Mouse (Mus musculus) layer of hippocampus, adult 2 months (tissue): Measurements from ENCODE around the gene Hmcn2. TPM values are rescaled to one million over a fixed set of nuclear protein-coding genes. Genes with fewer than 3 reads are reported as not detected.

Experiments used
- DNase-seq, 2 experiments: peaks; one replicate each; pipeline ENCODE4 v3.0.0; 2022; ENCODE audit warnings: low spot score in 2 of 2
- H3K27ac ChIP-seq: fragments of 200-600 bp; 2 replicates; pipeline ENCODE4 v1.8.1; 2022
- H3K4me3 ChIP-seq: fragments of 200-600 bp; 2 replicates; pipeline ENCODE4 v1.8.1; 2022; ENCODE audit warnings: mild to moderate bottlenecking
- CTCF ChIP-seq: fragments of 200-600 bp; conservative IDR thresholded peaks from 2 replicates; pipeline ENCODE4 v1.8.1; 2022; ENCODE audit warnings: antibody characterized with exemption, mild to moderate bottlenecking, moderate library complexity
- total RNA-seq, 2 experiments: library from RNA; stranded (reverse); gene quantifications; 2 replicates each; pipeline ENCODE4 v1.2.3; 2021

Gene Hmcn2
- total RNA-seq, 2 experiments from 2014 or later, result 0.32 to 0.51 TPM

DNA sequence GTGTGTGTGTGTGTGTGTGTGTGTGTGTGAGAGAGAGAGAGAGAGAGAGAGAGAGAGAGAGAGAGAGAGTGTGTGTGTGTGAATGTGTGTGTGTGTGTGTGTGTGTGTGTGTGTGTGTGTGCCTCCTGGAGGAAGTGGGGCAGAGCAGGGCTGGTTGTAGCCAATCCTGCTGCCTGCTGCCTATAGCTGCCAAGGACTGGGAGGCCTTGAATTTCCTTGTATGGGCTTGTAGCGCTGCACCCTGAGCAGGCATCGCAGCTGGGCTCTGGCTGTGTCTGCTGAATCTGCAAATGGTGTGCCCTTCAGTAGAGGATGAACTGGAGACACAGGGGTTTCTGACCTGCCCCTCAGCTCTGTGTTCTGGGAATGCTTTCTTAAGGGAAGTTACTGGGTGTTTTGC is 3.9 kb downstream of the Hmcn2 start:
- no peak for DNase-seq
- H3K4me3 ChIP-seq, result no peak overlapping the region
- no peak overlapping the region for H3K27ac ChIP-seq
- no peak for TF ChIP-seq CTCF

DNA sequence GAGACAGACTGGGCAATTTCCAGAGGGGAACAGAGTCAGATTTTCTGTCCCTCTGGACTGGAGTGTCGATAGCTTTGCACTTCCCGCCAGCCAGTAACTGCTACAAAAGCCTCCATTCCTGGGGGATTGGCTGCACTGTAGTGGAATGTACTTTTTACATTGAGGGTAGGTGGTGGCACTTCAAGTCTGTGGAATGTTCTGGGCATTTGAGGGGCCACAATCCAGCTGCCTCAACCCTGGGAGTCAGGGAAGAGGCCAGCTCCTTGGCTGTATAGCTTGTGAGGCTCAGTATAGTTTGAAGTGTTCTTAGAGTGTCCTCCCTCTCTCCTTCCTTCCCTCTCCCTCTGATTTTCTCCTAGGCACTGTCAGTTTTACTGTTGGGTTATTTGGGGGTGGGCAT is 5.0 kb downstream of the Hmcn2 start:
- H3K4me3 ChIP-seq, result no peak overlapping the region
- DNase-seq, result no peak
- H3K27ac ChIP-seq, result no peak overlapping the region
- no peak for TF ChIP-seq CTCF

DNA sequence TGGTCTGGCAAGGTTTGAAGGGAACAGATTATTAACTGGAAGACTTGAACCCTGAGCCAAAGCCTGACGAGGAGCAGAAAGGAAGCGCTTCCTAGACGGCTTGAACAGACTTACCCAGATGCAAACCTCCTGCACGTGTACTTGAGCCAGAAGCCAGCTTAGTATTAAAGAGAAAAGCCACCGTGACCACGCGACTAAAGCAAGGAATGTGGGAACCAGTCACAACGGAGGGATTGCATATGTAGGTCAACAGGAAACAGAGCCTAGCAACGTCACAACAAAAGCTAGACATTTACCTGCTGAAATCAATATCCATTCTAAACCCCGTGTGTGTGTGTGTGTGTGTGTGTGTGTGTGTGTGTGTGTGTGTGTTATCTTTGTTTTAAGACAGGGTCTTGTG is 13.0 kb downstream of the Hmcn2 start:
- no peak overlapping the region for H3K27ac ChIP-seq
- DNase-seq, result no peak
- no peak for TF ChIP-seq CTCF

DNA sequence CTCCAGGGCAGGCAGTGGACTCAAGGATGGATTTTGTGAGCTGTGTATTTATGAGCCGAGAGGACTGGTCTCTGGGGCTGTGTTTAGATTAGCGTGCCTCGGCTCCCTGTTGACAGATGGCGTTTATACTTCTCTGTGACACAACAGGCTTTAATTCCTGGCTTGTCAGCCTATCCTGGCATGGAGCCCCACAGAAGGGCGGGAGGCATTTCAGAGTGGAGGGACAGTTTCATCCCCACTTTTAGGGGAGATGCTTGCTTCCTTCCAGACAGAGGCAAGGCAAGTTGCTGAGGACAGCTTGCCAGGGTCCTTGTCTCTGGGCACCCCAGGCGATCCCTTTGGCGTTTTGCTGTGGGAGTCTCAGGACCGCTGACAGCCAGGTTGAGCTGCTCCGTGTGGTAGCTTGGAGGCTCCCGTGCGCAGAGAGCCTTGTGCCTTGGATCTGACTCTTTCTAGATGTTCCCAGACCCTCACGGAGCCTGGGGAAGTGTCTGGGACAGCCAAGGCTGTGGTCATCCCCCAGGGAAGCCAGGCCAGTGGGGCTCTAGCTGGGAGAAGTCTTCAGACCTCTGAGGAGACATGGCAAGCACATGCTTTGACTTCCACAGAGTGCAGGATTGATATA is 23.6 kb downstream of the Hmcn2 start:
- Histone ChIP-seq H3K4me3 (no peak overlapping the region), H3K27ac (no peak overlapping the region)
- peak in 1 of 2 experiments; percentile 30 for DNase-seq
- no peak for TF ChIP-seq CTCF

More for the DNA sequence above, 13.0 kb downstream of the Hmcn2 start:
- no peak overlapping the region for H3K4me3 ChIP-seq

GRCm38 (mm10) chr2:31339826-31340225 is 25.6 kb downstream of the Hmcn2 start:
- H3K27ac ChIP-seq, result no peak overlapping the region
- H3K4me3 ChIP-seq, result no peak overlapping the region
- DNase-seq, result no peak
- TF ChIP-seq CTCF, result no peak

GRCm38 (mm10) chr2:31341726-31342535 is 27.7 kb downstream of the Hmcn2 start:
- no peak for TF ChIP-seq CTCF
- H3K27ac ChIP-seq, result no peak overlapping the region
- H3K4me3 ChIP-seq, result no peak overlapping the region

DNA sequence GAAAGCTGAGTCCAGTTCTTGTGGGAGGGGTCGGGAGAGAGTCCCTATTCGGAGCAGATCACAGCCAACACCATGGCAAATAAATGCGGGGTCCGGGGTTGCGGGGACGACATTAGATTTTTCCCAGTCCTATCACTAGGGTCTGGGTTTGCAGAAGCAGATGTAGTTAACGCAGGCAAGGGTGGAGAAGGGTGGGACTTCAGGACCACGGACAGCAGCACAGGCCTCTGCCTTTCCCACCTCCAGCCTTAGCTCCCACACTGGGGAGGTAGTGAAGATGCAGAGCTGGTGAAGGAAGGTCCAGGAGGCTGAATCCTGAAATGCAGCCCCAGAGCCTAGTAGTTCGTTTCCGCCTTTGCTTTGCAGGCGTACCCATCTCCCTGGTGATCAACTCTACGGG is 31.9 kb downstream of the Hmcn2 start:
- no peak for DNase-seq

More at GRCm38 (mm10) chr2:31341726-31342535, 27.7 kb downstream of the Hmcn2 start:
- no peak for DNase-seq

GRCm38 (mm10) chr2:31348373-31348772 is 34.2 kb downstream of the Hmcn2 start:
- no peak overlapping the region for H3K27ac ChIP-seq
- TF ChIP-seq CTCF, result no peak
- no peak overlapping the region for H3K4me3 ChIP-seq
- DNase-seq, result peak in 1 of 2 experiments; percentile 27

More for the DNA sequence above, 31.9 kb downstream of the Hmcn2 start:
- Histone ChIP-seq H3K4me3 (no peak overlapping the region), H3K27ac (no peak overlapping the region)
- TF ChIP-seq CTCF, result no peak

GRCm38 (mm10) chr2:31348850-31349249 is 34.6 kb downstream of the Hmcn2 start:
- no peak overlapping the region for H3K27ac ChIP-seq
- TF ChIP-seq CTCF, result no peak
- DNase-seq, result no peak

GRCm38 (mm10) chr2:31356771-31357170 is 42.6 kb downstream of the Hmcn2 start:
- no peak for TF ChIP-seq CTCF
- DNase-seq, result no peak

More at GRCm38 (mm10) chr2:31348850-31349249, 34.6 kb downstream of the Hmcn2 start:
- H3K4me3 ChIP-seq, result no peak overlapping the region

DNA sequence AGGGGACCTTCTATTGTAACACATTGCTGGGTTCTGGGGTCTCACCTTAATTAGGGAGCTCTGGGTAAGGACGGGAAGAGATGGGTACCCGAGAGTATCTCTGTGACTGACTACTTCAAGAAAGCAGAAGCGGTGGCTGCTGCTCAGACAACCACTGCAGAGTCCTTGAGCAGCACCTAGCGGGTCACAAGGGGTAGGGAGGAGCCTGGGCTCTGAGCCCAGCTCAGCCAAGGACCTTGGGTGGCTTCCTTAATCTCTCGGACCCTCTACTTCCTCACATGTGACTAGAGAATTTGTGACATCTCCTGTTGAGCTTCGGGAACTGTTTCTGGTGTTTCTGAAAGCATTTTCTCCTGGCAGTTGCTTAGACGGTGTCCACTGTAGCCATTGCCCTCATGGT is 45.1 kb downstream of the Hmcn2 start:
- Histone ChIP-seq H3K4me3 (no peak overlapping the region), H3K27ac (no peak overlapping the region)
- TF ChIP-seq CTCF, result no peak
- no peak for DNase-seq

More at GRCm38 (mm10) chr2:31356771-31357170, 42.6 kb downstream of the Hmcn2 start:
- no peak overlapping the region for H3K4me3 ChIP-seq
- H3K27ac ChIP-seq, result no peak overlapping the region

DNA sequence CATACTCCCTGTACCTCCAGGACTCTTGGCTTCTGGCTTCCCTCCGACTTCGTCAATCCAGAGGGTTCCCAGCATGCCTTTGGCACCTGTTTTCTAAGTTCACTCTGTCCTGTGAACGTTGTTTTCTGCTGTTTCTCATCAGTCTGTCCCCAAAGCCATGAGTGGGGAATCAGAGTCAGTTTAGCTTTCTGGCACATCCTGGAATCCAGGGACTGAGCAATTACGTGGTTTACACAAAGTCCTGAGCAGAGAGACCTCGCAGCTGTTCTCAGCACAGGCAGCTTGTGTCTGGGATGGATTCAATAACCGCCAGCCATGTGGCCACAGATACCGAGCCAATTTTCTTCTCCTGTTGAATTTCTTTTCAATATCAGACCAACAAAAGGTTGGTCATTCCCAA is 53.0 kb downstream of the Hmcn2 start:
- Histone ChIP-seq H3K27ac (no peak overlapping the region), H3K4me3 (no peak overlapping the region)
- no peak for TF ChIP-seq CTCF
- DNase-seq, result no peak

DNA sequence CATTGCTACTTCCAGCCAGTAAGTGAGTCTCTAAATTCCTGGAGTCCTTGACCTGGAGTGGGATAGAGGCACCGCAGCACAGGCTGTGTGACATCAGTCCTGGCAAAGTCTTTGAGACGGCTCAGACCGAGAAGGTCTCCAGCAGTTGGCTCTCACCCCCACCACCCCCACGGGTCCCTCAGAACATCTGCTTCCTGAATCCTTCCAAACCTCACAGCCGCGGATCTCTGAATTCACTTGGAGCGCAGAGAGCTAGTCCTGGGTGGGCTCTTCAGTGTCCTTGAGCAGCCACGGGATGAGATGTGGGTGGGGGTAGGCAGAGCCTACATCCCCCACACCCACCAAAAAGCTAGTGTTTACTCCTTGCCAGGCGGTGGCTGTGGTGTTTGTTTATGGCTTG is 57.2 kb downstream of the Hmcn2 start:
- TF ChIP-seq CTCF, result no peak
- no peak for DNase-seq
- Histone ChIP-seq H3K4me3 (no peak overlapping the region), H3K27ac (no peak overlapping the region)

DNA sequence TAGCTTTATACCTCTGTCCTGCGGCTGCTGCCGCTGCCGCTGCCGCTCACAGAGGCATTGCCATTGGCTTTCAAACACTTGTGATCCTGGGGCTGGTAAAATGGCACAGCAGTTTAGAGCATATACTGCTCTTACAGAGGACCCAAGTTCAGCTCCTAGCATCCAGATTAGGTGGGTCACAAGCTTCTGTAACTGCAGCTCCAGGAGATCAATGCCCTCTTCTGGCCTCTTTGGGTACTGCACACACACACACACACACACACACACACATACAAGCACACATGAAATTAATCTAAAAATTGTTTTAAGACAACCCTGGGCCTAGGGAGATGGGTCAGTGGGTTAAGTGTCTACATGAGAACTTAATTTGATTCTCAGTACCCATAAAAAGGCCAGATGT is 58.0 kb downstream of the Hmcn2 start:
- no peak overlapping the region for H3K4me3 ChIP-seq
- DNase-seq, result no peak
- no peak overlapping the region for H3K27ac ChIP-seq
- TF ChIP-seq CTCF, result 0 out of 2 replicates have a peak, but pooled peaks have one; percentile 5
